ENCODE assay signal across 8 mouse cellular contexts in genomic region chr4:132076480-132077405, GRCm38 (mm10). TPM values are rescaled to one million over a fixed set of nuclear protein-coding genes. Genes with fewer than 3 reads are reported as not detected.
DNase-seq lines count a peak whose midpoint lies in the region; ATAC-seq and TF ChIP-seq lines count a peak whose summit lies in the region.

No protein-coding gene starts in this region.

- no peaks in the 10 kb centered on the region for H3K9me3 ChIP-seq in E14TG2a.4 (ENCODE audit: low read length)

- peak overlapping the region; percentile 49 for H3K4me3 ChIP-seq in E14TG2a.4 (replicated peaks; ENCODE audit: low read length)
- no peak overlapping the region for H3K4me3 ChIP-seq in brown adipose tissue, adult 24 weeks (ENCODE audit: insufficient read depth, low read depth, low read length)

- TF ChIP-seq CTCF in E14TG2a.4 (conservative IDR thresholded peaks at IDR 0.05; ENCODE audit: low read length): no peak

- peaks cover 46% of the 10 kb centered on the region for H3K4me1 ChIP-seq in E14TG2a.4 (replicated peaks; ENCODE audit: low read depth, low read length)
- peaks cover 35% of the 10 kb centered on the region for H3K4me1 ChIP-seq in brown adipose tissue, adult 24 weeks (ENCODE audit: control insufficient read depth, insufficient read depth, insufficient read length, low read length)

- H3K36me3 ChIP-seq in E14TG2a.4 (ENCODE audit: insufficient read depth, low read length): no peaks in the 10 kb centered on the region

- peaks cover 41% of the 10 kb centered on the region for H3K27me3 ChIP-seq in E14TG2a.4 (ENCODE audit: insufficient read depth, low read length)

- DNase-seq in frontal cortex, postnatal 10 days (ENCODE audit: low spot score in 2 of 2): no peak
- peak; percentile 62 for DNase-seq in heart, adult 8-10 months (ENCODE audit: low spot score)
- peak; percentile 64 for DNase-seq in kidney, postnatal 10 days
- DNase-seq in lung, postnatal 36 days: peak; percentile 80
- DNase-seq in B cell, adult 2 months: no peak

- peak overlapping the region; percentile 47 for H3K27ac ChIP-seq in brown adipose tissue, adult 24 weeks (replicated peaks; ENCODE audit: low read depth, low read length)

- ATAC-seq in frontal cortex, adult (ENCODE audit: low TSS enrichment): peak; percentile 64

RNA-seq across cellular contexts. Expression of gene Epb41, which starts 1.6 kb away (rescaled TPM):
- polyA plus RNA-seq in brown adipose tissue, adult 24 weeks (2012; ENCODE audit: insufficient read depth, insufficient read length, missing spikeins): 37.1 and 44.1 TPM in 2 replicates
- 100 to 1,000 TPM; 117 to 139 (median 131) TPM for total RNA-seq in heart, adult 8-10 months (2022)

RNA-seq across cellular contexts. Expression of gene Gm10300, which starts 2.2 kb away (rescaled TPM):
- polyA plus RNA-seq in brown adipose tissue, adult 24 weeks (2012; ENCODE audit: insufficient read depth, insufficient read length, missing spikeins): not detected in 2 replicates
- under 1 TPM in 3 of 4 experiments, not detected in 1; 0.12 to 0.29 (median 0.13) TPM for total RNA-seq in heart, adult 8-10 months (2022)

Comparison
In these comparisons a context has a peak if more than half of its experiments do, and no peak if none do; other contexts are left out.
1. DNase-seq: peak in heart, adult 8-10 months (single experiment), kidney, postnatal 10 days (single experiment) and lung, postnatal 36 days (single experiment); none in frontal cortex, postnatal 10 days (0 of 2) and B cell, adult 2 months (0 of 2).